Mouse (Mus musculus) brain, embryonic 18.5 days (tissue): ENCODE measurements around the gene Anapc16.

Source experiments
- DNase-seq: peaks from one replicate; pipeline ENCODE4 v3.0.0-alpha.2; 2012; ENCODE audit warnings: low read depth, low spot score

Gene Anapc16

GRCm38 (mm10) chr10:60002673-60003212, at the start of gene Anapc16, which contains the start of gene Ascc1:
Anapc16 (minus strand) TSS chr10:60003135.
Ascc1 (plus strand) TSS chr10:60002805.
- DNase-seq = peak; percentile 95

- DNase-seq = no peak
Observed at GRCm38 (mm10) chr10:60050581-60050980, 47.6 kb upstream of the Anapc16 start.

DNA sequence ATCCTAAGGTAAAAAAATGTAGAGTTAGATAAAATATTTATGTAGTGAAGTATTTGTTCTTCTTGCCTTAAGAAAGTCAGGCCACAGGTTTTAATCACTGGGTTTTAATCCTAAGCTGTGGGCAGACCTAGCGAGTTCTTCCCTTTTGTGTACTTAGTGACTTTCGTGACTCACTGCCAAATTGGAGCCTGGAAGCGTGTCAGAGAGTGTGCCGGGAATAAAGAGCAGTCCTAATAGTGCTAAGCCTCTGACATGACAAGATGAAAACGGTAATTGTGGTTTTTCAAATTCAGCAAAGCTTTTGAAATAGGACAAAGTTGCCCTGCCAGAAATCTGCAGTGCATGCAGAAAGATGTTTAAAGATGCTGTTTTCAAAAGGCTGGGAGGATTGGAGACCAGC, 43.8 kb upstream of the Anapc16 start:
- DNase-seq = no peak

DNA sequence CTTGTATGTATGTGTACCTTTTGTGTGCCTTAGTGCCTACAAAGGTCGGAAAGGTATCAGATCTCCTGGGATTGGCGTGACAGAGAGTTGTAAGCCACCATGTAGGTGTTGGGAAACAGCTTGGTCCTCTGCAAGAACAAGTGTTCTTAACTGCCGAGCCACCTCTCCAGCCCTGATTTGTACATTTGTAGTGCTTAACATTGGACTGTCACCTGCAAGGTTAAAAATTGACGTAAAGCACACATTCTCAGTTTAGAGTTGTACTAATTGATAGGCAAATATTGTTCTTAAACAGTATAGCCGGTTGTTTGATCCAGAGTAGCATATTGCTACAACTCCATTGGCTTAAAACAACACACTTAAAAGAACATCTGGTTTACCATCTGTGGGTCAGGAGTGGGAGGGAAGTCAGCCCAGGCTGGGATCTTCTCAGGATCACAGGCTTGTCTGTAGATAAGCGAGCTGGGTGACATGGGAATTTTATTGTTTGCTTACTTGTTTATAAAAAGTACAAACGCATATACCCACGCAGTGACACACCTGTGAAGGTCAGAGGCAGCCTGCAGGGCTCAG, 39.5 kb upstream of the Anapc16 start:
- no peak for DNase-seq

DNA sequence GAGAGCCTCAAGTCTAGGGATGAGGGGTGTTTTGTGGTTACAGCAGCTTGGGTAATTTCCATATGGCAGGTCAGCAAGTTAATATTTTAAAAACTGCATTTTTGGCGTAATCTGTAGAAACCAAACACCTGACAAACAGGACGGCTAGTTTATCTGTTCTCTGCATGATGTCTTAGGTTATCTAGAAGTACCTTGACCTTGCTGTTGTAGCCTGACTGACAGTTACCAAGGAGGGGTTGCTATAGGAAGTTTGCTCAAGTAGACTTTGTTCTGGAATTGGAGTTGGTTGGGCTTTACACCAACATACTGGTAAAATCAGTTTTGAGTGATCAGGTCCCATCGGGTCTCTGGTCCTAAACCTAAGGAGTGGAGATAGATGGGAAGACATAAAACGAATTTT, 32.8 kb upstream of the Anapc16 start:
- no peak for DNase-seq

GRCm38 (mm10) chr10:60034621-60035020, 31.7 kb upstream of the Anapc16 start:
- no peak for DNase-seq

DNA sequence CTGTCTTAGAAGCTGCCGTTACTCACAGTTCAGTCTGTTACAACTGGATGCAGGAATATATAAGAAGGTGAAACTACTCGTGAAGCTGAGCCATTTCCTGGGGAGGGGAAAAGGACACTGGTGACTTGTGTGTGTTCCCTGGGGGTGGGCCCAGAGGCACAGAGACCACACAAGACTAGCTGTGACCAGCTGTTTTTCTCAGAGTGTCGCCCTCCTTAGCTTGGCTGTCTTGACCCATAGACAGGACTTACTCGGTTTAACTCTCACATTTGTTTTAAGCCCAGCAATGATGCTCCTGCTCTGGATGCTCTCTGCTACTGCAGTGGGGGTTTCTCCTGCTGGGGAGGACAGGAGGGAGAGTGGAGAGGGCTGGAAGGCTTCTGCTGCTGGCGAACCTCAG, 30.1 kb upstream of the Anapc16 start:
- no peak for DNase-seq

GRCm38 (mm10) chr10:60032622-60033021, 29.7 kb upstream of the Anapc16 start:
- peak; percentile 40 for DNase-seq

GRCm38 (mm10) chr10:60031985-60032384, 29.1 kb upstream of the Anapc16 start:
- no peak for DNase-seq

DNA sequence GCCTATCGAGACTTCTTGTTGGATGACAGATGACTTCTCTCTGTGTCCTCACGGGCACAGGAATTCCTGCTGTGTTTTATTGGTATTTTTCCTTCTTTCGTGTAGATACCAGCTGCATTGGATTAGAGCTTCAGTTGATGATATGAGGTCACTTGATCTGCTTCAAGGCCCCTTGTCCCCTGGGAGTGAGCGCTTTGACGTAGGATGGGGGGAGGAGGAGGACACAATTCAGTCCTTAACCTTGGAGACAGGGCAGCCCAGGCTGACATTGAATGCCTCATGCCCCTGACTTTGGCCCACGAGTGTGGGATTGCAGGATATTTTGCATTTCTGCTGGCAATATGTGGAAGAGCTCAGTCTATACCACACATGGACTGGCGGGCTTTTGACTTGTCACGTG, 28.6 kb upstream of the Anapc16 start:
- no peak for DNase-seq

GRCm38 (mm10) chr10:60029387-60029786, 26.5 kb upstream of the Anapc16 start:
- DNase-seq = no peak

GRCm38 (mm10) chr10:60028979-60029378, 26.0 kb upstream of the Anapc16 start:
- no peak for DNase-seq

DNA sequence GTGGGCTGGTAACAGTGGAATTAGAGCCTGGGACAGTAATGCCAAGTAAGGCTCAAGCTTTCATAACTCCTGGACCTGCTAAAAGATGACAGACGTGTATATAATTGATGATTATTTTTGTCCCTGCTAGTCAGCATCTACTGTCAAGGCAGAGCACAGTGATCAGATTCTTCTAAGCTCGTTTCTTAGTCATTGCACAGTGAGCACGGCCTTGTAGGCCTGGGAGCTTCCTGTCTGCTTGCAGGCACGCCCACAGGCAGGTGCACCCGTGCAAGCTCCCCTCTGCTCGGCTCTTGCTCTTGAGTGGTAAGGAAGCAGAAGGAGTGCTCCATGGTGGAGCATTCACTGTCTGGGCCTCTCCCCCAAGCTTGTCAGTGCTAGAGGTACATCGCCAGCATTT, 25.2 kb upstream of the Anapc16 start:
- DNase-seq = no peak

- no peak for DNase-seq
Observed at GRCm38 (mm10) chr10:60027619-60028084, 24.7 kb upstream of the Anapc16 start.

- no peak for DNase-seq
Observed at GRCm38 (mm10) chr10:60026759-60027395, 23.9 kb upstream of the Anapc16 start.

DNA sequence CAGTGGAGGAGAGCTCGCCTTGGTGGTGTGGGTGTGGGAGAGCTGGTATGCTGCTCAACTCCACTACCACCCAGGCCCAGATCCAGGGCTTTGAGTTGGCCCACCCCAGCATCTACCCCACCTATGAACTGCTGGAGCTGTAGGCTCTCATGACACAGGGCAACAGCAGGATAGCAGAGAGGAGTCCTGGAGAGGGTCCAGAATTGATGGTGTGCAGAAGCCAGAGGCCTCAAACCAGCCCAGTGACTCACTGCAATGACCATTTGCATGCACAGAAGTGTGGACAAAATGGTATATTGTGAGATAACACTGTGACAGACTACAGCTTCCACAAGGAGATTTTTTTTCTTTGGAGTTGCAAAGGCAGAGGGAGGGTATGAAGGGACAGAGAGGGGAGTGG, 20.8 kb upstream of the Anapc16 start:
- no peak for DNase-seq

DNA sequence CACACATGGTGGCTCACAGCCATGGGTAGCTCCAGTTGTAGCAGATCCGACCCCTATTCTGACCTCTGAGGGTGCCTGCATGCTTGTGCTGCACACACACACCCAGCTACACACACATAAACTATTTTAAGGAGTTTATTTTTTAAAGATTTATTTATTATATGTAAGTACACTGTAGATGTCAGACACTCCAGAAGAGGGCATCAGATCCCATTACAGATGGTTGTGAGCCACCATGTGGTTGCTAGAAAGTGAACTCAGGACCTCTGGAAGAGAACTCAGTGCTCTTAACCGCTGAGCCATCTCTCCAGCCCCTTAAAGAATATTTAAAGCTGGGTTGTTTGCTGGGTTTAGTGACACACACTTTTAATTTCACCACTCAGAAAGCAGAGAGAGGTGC, 16.4 kb upstream of the Anapc16 start:
- DNase-seq = no peak

- DNase-seq = no peak
Observed at GRCm38 (mm10) chr10:60016223-60016622, 13.3 kb upstream of the Anapc16 start.

DNA sequence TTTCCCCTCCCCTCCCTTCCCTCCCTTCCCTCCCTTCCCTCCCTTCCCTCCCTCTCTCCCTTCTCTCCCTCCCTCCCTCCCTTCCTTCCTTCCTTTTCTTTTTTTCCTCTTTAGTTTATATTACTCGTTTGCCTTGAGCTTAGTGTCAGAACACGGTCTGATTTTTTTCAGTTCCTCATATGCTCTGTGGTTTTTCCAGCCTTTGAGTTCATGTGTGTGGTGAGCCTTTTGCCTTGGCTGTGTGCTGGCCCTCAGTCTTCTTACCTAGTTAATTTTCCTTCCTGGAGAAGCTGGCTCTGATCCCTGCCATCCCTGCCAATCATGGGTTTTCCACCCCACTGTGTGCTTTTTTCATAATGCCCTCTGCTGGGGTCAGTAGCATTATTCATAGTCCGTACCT, 6.2 kb upstream of the Anapc16 start:
- no peak for DNase-seq

GRCm38 (mm10) chr10:60005264-60005663, 2.3 kb upstream of the Anapc16 start:
- DNase-seq = no peak

DNA sequence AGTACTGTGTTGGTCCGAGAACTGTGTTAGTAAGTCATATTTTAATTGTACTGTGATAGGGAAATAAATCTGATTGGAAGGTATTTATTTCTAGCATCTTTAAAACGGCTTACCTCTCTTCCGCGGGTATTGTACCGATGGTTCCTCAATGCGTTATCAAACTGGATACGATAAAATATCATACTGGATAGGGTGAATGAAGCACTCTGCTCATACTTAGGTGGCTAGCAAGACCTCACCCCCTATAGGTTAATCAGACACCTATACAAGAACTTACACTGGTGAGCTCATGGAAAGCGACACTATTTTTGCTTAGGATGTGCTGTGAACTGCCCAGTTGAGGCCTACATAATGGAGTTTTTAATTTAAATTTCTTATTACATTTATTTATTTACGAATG, 912 bp upstream of the Anapc16 start:
- DNase-seq = no peak

- no peak for DNase-seq
Observed at GRCm38 (mm10) chr10:60003213-60003752, 348 bp upstream of the Anapc16 start.

- no peak for DNase-seq
Observed at GRCm38 (mm10) chr10:60002203-60002602, 732 bp downstream of the Anapc16 start.
